Mouse (Mus musculus) forelimb bud, embryonic 11.5 days (tissue): ENCODE measurements around the gene BC048671.

Source experiments
- DNase-seq: peaks from one replicate; pipeline ENCODE4 v3.0.0-alpha.2; 2012; ENCODE audit warnings: low read depth, low spot score

The BC048671 gene

DNA sequence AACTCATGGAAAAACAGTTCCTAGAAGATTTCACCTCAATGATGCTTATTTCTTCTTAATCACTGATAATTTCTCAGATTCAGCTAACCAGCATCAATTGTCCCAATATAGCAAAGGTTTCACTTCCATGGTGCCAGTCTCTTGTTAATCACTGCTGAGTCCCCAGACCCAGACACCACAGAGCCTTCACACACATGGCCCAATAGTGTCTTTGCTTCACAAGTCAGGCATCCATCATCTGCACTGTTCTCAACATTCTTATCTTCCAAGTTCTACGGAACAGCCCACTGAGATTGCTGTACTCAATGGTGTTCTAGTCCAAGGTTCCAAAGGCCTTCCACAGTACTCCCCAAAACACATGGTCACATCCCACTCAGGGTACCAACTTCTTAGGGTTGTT is at the start of gene BC048671:
Gene BC048671 (plus strand): TSS at position 301 of the 400 bp plus-strand sequence.
- no peak for DNase-seq

DNA sequence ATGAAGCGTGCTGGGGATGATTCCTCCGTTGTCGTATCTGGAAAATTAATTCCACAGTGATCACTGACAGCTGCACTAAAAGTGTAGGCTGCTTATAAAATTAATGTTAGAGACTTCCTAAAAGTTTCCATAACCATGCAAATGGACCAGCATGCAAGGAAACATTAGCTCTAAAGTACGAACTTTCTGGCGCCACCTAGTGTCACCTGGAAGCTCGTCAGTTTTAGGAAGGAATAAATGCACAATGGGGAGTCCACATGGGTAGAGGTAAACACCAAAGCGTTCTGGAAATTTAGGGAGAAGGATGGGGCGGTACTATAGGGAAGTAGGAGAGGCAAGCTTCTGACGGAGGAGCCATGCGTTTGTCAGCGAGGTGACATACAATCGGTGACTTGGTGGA is 12.8 kb upstream of the BC048671 start:
- DNase-seq, result no peak

DNA sequence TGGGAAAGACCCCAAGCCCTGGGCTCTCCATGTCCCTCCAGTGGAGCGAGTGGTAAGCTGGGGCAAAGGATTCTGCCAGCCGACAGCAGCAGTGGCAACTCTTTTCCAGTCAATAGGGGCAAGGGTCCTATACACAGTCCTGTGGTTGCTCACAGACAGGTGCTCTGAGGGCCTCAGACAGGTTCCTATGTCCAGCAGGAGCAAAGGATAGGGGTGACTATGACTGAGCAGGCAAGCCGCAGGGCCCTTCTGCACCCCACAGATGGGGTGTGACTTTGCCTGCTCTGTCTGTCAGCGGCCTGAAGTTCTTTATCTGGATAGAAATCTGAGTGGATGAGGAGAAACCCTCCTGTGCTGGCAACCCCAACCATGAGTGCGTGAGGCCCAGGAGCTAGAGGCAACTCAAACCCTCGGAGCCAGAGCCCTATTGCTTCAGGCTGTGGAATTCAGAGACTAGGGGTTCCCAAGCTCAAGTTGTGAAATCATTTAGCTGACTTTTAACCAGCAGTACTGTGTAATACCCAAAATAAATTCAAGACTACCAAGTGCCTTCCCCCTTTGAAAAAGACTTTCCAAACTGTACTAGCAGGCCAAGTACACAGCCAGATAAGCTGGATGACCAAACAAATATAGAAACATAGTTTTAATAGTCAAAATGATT is 5.4 kb downstream of the BC048671 start:
- no peak for DNase-seq

DNA sequence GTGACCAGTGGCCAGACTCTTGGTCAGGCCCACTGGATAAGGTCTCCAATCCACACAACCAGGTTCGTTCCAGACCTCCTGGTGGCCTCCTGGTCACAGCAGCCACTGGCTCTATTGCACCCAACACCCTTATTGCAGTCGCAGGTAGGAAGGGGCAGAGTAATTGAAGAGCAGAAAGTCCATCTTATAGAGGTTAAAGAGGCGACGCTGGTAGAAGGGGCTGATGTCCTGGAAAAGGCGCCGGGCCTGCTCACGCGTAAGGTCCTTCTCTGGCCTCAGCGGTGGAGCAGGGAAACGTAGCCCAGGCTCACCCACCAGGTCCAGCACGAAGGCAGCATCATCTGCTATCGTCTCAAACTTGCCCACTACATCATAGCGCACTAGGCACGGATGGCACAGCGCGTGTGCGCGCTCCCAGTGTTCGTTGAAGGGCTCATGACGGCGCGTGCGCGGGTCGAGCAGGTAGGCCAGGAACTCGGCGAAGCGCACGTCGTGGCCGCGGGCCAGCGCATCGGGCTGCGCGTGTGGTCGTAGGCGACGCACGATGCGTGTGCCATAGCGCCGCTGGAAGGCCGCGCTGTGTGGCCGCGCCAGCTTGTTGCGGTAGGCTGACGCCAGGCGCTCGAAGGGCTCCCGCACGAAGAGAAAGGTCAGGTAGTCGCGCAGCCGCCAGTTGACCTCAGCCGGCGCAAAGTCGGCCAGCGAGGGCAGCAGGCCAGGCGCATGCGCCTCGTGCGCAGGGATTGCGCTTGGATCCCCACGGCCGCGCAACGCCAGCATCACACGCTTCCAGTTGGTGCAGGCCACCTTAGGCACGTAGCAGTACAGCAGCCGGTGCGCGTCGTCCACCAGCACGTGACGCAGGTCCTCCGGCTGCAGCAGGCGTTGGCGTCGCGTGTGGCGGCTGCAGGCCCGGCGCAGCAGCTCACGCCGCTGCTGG is 8.1 kb downstream of the BC048671 start:
- no peak for DNase-seq

DNA sequence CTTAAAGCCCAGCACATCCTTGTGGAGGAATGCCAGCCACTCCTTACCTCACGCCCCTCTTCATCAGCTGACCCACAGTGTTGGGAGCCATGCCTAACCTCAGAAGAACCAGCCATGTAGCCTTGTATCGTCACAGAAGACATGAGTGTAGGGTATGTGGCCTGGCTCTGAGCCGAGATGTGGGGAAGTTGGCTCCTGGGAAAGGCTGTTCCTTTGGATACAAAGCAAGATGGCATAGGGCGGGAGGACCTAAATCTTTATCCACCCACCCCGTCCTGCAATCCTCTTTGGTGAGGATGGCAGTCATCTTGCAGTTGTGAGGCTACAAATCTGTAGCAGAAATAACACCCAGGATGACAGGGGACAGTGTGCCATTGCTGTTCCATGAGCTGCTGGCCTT is 14.9 kb downstream of the BC048671 start:
- DNase-seq, result no peak

DNA sequence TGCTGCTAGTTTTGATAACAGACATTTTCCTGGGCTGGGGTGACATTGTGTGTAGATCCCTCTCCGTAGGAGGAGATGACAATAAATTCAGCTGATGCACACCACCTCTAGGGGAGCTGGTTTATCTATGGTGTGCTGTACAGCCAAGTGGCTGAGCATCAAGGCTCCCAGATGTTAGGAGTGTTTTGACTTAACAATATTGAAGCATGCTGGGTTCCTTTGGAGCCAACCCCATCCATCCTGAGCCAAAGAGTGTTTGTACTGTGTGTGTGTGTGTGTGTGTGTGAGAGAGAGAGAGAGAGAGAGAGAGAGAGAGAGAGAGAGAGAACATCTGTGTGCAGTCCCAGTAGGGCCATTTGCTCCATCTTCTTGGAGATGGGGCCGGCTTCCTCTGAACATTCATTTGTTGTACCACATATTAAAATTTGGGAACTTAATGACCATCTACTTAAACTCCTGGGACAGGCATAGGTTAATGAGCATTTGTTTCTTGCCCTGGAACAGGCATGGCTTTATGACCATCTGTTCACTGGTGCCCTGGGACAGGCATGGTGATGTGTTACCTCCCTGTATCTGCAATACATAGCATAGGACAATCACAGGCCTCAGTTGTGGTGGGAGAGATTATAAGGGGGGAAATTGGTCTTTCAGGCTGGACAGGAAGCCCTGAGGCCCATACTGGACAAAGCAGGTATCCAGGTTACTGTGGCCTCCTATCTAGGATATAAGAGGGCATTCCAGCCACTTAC is 16.7 kb downstream of the BC048671 start:
- DNase-seq, result no peak

DNA sequence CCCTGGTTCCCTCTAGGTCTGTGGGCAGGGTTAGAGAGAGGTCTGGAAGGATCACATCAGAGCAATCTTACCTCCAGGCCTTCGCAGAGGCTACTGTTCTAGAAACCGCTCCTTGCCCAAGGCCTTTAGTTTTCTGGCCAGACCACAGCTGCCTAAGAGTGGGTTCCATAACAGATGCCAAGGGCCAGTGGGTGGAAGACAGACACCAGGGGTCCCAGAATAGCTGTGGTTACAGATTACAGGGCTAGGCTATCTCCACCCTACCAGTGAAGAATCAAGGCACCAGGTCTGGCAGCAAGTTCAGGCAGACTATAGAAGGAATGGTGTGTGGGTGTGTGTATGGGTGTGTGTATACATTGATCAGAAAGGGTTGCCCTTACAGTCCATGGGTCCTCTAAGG is 18.0 kb downstream of the BC048671 start:
- no peak for DNase-seq

DNA sequence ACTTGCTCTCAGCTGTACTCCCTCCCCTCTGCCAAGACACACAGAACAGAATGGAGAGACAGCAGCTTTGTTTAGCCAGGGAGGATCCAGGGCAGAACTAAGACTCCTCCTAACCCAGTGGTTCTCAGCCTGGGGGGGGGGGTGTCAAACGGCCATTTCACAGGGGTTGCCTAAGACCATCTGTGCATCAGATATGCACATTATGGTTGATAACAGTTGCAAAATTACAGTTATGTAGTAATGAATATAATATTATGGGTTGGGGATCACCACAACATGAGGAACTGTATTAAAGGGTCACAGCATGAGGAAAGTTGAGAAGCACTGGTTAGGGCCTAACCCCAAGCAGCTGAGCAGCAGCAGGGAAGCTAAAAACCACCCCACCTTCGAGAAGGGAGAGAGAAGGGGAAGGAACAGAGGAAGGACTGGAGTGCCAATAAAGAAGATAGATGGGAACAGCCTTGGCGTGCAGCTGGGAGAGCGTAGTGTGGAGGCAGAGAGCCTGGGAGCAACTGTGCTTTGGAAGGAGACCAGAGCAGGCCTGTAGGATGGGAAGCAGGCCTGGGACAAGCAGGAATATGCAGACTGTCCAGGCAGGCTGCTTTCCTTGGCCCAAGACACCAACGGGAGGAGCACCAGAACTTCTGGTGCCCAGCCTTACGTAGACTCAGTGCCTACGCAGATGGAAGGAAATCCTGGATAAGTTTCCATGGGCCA is 18.6 kb downstream of the BC048671 start:
- DNase-seq, result no peak

DNA sequence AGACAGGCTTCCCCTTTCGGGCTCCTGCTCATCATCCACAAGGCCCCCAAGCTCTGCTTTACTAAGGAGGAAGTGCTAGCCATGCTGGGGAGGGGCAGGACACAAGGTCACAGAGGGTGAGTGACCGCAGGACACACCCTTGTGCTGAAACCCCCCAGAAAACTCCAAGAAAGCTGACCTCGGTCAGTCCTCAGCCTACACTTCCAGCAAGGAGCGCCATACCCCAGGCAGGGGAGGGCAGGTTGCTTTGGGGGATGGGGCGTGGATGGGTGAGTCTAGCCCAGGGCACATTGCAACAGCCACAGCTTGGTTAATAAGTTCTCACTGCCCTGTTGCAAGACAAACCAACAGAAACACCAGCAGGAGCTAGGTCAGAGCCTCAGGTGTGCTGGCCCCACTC is 19.4 kb downstream of the BC048671 start:
- DNase-seq, result no peak

DNA sequence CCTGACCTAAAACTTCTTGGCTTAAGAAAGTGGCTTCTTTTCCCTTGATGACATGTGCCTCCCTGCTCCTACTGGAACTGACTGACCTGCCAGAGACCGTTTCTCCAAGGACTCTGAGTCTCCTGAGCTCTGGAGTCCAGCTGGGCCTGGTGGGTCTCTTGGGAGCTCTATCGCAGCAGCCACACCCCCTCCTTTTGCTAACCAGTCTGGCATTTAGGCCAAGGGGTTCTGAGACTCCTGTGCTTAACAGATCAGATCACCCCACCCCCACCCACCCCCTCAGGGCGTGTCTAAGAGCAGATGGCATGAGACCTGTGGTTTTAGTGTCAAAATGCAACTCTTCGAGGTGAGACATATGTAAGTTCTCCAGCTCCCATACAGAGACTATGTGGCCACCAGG is 20.8 kb downstream of the BC048671 start:
- DNase-seq, result no peak

DNA sequence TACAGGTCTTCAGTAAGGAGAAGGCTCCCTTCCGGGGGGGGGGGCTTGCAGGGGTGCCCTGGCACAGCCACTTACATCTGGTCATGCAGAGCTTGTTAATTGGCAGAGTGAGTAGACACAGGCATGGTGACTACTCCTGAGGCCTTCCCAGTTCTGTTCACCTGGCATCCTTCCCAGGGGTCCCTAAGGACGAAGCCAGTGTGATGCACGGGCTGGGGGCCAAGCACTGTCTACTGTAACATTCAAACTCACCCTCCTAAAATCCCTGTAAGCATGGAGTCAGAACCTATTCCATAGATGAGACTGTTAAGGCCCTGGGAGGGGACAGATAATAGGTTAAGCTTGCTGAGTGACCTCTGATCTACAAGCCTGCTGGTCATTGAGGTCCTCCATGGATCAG is 23.0 kb downstream of the BC048671 start:
- no peak for DNase-seq

DNA sequence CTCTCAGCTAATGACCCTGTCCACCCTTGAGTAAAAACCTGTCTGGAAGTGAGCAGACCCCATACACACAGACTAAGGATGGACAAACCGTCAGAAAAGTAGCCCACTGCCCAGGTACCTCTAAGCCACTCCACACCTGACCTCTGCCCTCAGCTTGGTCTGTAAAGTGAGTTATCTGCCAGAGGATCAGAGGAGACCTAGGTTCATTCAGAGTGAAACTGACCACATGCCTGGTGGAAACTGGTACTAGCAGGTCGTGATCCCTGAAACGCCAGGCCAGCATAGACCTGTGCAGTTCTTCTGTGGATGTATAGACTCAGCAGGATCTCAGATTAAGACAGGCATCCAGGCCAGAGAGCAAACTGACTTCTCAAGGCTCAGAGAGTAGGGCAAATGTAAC is 23.4 kb downstream of the BC048671 start:
- DNase-seq, result no peak

DNA sequence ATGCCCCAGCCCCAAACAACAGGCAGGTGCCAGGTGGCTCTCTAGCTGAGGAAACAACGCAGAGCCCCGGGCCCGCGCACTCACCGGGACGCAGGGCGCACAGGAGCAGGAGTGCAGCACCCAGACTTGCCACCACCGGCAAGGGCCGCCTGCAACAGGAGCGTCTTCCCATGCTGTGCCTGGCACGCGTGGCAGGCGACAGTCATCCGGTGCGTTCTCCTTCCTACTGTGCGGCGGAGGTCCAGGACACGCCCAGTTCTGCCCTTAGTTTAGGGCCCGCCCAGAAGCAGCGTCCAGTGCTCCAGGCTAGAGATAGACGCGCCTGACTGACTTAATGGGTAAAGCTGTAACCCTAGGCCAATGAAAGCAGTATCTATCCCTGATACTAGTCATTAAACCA is 24.0 kb downstream of the BC048671 start, which contains the start of gene Chst13:
Gene Chst13 (minus strand): TSS at position 195 of the 400 bp plus-strand sequence.
- no peak for DNase-seq

DNA sequence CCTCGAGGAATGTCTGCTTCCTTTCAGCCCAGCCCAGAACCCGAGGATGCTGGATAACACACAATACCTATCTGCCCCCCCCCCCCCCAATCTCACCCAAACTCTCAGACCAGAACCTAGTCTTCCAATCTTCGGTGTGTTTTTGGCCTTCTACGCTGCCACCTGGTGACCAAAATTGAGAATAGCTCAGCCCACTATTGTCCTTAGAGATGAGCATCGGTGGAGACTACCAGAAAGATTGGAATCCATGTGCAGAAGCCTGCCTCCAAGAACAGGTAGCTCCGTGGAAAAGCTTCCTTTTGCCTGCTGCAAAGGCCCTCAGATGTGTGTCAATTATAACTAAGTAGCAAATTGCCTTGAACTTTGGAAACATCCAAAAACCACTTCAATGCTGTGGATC is 26.7 kb downstream of the BC048671 start:
- DNase-seq, result no peak

DNA sequence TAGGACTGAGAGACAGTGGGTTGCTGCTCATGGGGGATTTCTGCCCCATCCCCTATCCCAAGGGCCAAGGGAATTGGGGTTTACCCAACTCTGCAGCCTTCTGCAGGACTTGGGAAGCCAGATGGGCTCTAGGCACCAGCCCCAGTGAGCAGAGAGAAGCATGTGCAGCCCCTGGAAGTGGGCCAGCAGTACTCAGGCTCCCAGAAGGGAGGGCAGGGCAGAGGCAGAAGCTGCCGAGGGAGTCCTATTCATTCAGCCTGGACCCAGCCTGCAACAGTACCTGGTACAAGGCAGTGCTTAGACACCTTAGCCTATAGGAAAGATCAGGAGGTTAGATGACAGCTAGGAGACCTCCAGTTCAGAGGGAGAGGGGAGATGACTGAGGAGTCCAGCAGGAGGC is 28.9 kb downstream of the BC048671 start:
- DNase-seq, result no peak

DNA sequence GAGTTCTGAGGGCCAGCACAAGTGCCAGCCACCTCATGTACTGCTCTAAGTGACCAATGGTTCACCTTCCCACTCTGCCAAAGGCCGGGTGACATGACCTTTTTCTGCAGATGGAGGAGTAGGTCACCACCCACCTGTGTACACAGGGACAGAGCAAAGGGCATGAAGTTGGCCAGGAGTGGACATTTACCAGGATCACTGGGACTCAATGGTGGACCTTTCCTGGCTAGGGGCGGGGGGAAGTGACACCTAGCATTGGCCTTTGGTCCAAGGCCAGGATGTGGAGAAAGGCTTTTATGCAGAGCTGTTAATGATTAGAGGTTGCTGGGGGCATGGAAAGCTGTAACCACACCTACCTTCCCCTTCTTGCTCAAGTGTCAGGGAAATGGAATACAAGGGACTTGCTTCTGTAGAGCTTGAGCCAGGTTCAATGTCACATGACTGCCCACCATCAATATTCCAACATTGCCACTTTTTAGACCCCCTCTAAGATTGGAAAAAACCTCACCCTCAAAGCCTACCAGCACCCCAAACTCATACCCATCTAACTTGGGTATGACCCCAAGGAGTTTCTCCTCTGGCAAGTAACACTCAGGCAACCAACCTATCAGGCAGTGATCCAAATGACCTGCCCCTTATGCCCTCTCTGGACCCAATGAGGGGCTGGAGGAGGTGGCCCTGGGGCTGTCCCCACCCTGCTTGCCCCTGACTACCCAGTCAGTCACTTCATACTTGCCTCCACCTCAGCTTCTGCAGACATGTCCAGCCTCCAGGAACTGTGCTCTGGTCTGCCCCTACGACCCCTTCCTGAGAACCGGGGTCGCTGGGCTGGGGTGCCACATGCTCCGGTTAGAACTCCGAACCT is 31.8 kb downstream of the BC048671 start, which contains the start of gene Uroc1:
Gene Uroc1 (plus strand): TSS at position 724 of the 865 bp plus-strand sequence.
- DNase-seq, result no peak

DNA sequence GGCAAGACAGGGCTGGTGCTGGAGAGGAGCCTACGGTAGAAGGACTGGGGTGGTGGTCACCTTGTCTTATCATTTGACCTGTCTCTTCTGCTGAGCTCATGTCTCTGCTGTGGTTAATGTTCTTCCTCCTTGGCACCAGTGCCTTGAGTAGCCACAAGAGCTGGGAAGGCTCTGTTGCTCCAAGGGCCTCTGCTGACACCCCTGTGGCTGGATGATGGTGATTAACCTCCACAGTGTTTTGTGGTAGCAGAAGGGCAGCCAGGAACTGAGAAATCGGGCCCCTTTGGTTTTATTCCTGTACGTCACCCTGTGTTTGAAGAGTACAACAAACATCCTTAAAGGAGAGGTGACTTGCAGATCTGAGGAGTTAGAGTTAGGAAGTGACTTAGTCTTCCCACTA is 33.2 kb downstream of the BC048671 start:
- no peak for DNase-seq

DNA sequence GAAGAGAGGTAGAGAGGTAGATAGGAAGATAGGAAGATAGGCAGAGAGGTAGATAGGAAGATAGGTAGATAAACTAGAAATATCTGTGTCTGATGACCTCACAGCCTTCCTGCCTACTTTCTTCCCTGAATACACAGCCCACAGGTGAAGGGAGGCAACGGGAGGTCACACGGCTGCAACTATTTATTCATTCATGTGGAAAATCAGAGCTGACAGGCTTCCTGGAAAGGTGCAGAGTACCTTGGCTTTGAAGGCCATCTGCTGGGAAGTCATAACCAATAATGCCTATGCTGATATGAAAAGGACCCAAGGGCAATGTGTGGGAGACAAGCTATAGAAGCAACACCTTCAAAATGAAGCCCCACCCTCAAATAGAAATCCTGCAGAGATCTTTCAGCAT is 41.3 kb downstream of the BC048671 start:
- no peak for DNase-seq

DNA sequence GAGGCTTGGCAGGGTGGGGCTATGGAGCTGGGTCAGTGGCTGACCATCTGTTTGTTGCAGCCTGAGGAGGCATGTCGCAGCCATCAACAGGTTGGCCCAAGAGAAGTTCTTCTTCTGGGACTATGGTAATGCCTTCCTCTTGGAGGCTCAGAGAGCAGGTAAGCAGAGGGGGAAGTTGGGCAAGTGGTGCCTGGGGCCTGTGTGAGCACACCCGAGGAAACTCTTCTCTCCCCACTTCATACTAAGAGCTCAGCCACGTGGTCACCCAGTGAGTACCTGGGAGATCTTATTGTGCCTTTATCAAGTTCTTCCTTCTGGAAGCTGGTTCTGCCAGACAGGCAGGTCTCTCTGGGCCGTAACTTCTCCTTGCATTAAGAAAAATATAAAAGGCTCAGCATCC is 46.2 kb downstream of the BC048671 start:
- DNase-seq, result no peak

DNA sequence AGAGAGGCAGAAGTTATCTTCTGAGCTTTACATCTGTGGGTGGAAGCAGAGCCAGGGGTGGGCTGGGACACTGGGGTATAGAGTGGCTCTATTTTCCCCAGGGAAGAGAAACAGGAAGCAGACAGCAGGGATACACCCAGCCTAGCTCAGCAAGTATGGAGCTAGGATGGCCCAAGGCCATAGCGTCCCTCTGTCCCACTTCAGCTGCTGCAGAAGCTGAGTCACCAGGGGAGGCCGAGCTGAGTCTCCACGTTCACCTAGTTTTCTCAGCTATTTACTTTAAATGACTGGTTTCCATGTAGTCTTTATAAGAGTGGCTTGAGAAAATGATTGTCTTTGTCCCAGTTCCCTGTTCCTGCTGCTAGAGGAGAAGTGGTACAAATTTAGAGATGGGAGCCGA is 47.5 kb downstream of the BC048671 start:
- DNase-seq, result no peak

DNA sequence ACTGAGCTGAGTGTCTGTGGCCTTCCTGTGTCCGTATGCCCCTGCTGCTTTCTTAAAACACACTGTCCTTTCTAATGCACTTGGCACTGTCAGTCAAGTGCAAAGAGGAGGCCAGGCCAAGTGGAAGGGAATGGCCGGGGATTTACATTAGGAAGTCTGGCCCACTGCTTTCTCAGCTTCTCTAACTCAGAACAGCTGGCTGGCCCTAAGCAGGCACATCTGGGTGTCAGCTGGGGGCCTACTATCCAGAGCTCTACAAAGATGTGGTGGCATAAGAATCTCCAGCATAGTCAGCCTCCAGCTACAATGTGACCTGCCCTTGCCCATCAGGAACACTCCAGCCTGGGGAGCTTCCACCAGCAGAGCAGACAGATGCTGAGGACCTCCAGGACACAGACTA is 49.0 kb downstream of the BC048671 start:
- no peak for DNase-seq
